Mouse (Mus musculus) intestine, embryonic 15.5 days (tissue): ENCODE measurements around the gene 1700011L22Rik. TPM values are rescaled to one million over a fixed set of nuclear protein-coding genes. Genes with fewer than 3 reads are reported as not detected.

Experiments
- polyA plus RNA-seq: library from polyadenylated mRNA; unstranded; fragments of >200 nt; fragmentation: Nextera tagmentation; extraction: Ambion mirVana; gene quantifications from 2 replicates; pipeline ENCODE4 v1.2.1, GENCODE M21; 2015

1700011L22Rik gene
- polyA plus RNA-seq, 1 experiment from 2014 or later: not detected

Other genes with a start within 250 kb of the 1700011L22Rik start
- gene Zfp827, start 220.1 kb downstream of the 1700011L22Rik start, polyA plus RNA-seq: 6.5 and 7.4 TPM in 2 replicates
- 12.8 and 13.5 TPM in 2 replicates for gene Mmaa, start 46.4 kb upstream of the 1700011L22Rik start, polyA plus RNA-seq
- 37.6 and 39.9 TPM in 2 replicates for gene Smad1, start 150.9 kb upstream of the 1700011L22Rik start, polyA plus RNA-seq